Mouse (Mus musculus) neural tube, embryonic 13.5 days (tissue): ENCODE measurements around the gene Zbbx. TPM values are rescaled to one million over a fixed set of nuclear protein-coding genes. Genes with fewer than 3 reads are reported as not detected.
A peak's percentile ranks its signal among the peaks of the same experiment; 100 is the strongest.

Source experiments
- ATAC-seq: fragments of 200-750 bp; cut with Nextera tagmentation; 2 replicates; pipeline ENCODE4 v1.8.0; 2017; ENCODE audit warnings: low read depth, mild to moderate bottlenecking, moderate TSS enrichment, moderate library complexity
- H3K27ac ChIP-seq: fragments of 300-500 bp; sonication (generic); replicated peaks from 2 replicates; pipeline ENCODE4 v1.5.1; 2015; ENCODE audit warnings: moderate library complexity, mild to moderate bottlenecking, inconsistent platforms
- H3K27me3 ChIP-seq: fragments of 300-500 bp; sonication (generic); 2 replicates; pipeline ENCODE4 v1.6.1; 2015; ENCODE audit warnings: mild to moderate bottlenecking, inconsistent platforms
- H3K36me3 ChIP-seq: fragments of 300-500 bp; sonication (generic); 2 replicates; pipeline ENCODE4 v1.6.1; 2015; ENCODE audit warnings: mild to moderate bottlenecking, inconsistent platforms
- H3K4me1 ChIP-seq: fragments of 300-500 bp; sonication (generic); replicated peaks from 2 replicates; pipeline ENCODE4 v1.6.1; 2015; ENCODE audit warnings: inconsistent platforms
- H3K4me2 ChIP-seq: fragments of 300-500 bp; sonication (generic); 2 replicates; pipeline ENCODE4 v1.6.1; 2015; ENCODE audit warnings: inconsistent platforms, mild to moderate bottlenecking, moderate library complexity
- H3K4me3 ChIP-seq: fragments of 300-500 bp; sonication (generic); 2 replicates; pipeline ENCODE4 v1.5.1; 2015; ENCODE audit warnings: mild to moderate bottlenecking, inconsistent platforms
- H3K9ac ChIP-seq: fragments of 300-500 bp; sonication (generic); 2 replicates; pipeline ENCODE4 v1.6.1; 2015; ENCODE audit warnings: moderate library complexity, mild to moderate bottlenecking, inconsistent platforms
- H3K9me3 ChIP-seq: fragments of 300-500 bp; sonication (generic); 2 replicates; pipeline ENCODE4 v1.6.1; 2016; ENCODE audit warnings: inconsistent platforms
- WGBS: fragments of 180-500 bp; shearing (Covaris S2); methylation state at CpG from one replicate; pipeline ENCODE4 v1.1.7; 2015; 5-methylcytosine and 5-hydroxymethylcytosine counted together
- polyA plus RNA-seq: library from polyadenylated mRNA; unstranded; fragments of >200 nt; fragmentation: Nextera tagmentation; extraction: Ambion mirVana; gene quantifications from 2 replicates; pipeline ENCODE4 v1.2.1, GENCODE M21; 2015

Zbbx gene
- 0.25 TPM in 1 of 2 replicates, not detected in the other for polyA plus RNA-seq

- ATAC-seq, result peak; percentile 96
- 0 out of 2 replicates have a peak within 1 kb of the TSS, but pooled peaks have one; percentile 18 for H3K9ac ChIP-seq
- peak within 1 kb of the TSS; percentile 34 for H3K4me3 ChIP-seq
- no peaks in the 10 kb centered on the region for H3K9me3 ChIP-seq
- H3K27ac ChIP-seq, result no peak within 1 kb of the TSS
- no peaks in the 10 kb centered on the region for H3K27me3 ChIP-seq
- H3K4me1 ChIP-seq, result peaks cover 7% of the 10 kb centered on the region
- H3K36me3 ChIP-seq, result no peaks in the 10 kb centered on the region
- WGBS, result 14% methylated on average over 20 of the region's 20 CpGs
- H3K4me2 ChIP-seq, result peak within 1 kb of the TSS; percentile 69
These were observed at the start of gene Zbbx for GRCm38 (mm10) chr3:75164838-75165496. Zbbx (minus strand) TSS chr3:75165034.

GRCm38 (mm10) chr3:75202808-75203503, 38.1 kb upstream of the Zbbx start:
- 40% methylated on average over 12 of the region's 12 CpGs for WGBS

GRCm38 (mm10) chr3:75182606-75183005, 17.8 kb upstream of the Zbbx start:
- Histone ChIP-seq H3K4me2 (no peak overlapping the region), H3K27ac (no peak overlapping the region), H3K4me1 (no peaks in the 10 kb centered on the region), H3K9me3 (no peaks in the 10 kb centered on the region), H3K36me3 (no peaks in the 10 kb centered on the region), H3K4me3 (no peak overlapping the region), H3K9ac (no peak overlapping the region), H3K27me3 (no peaks in the 10 kb centered on the region)
- WGBS, result 86% methylated on average over 1 of the region's 1 CpGs
- no peak for ATAC-seq

More at GRCm38 (mm10) chr3:75202808-75203503, 38.1 kb upstream of the Zbbx start:
- H3K9ac ChIP-seq, result no peak overlapping the region
- H3K36me3 ChIP-seq, result no peaks in the 10 kb centered on the region
- no peaks in the 10 kb centered on the region for H3K9me3 ChIP-seq
- H3K4me1 ChIP-seq, result no peaks in the 10 kb centered on the region
- peak; percentile 36; the same call in 1 of the 2 replicates for ATAC-seq
- no peak overlapping the region for H3K4me2 ChIP-seq
- no peak overlapping the region for H3K27ac ChIP-seq
- no peaks in the 10 kb centered on the region for H3K27me3 ChIP-seq
- H3K4me3 ChIP-seq, result no peak overlapping the region

GRCm38 (mm10) chr3:75141876-75142275, 23.0 kb downstream of the Zbbx start:
- WGBS, result 37% methylated on average over 3 of the region's 3 CpGs
- H3K36me3 ChIP-seq, result no peaks in the 10 kb centered on the region
- no peak overlapping the region for H3K9ac ChIP-seq
- no peak overlapping the region for H3K27ac ChIP-seq
- no peaks in the 10 kb centered on the region for H3K4me1 ChIP-seq
- H3K9me3 ChIP-seq, result no peaks in the 10 kb centered on the region
- no peak for ATAC-seq
- no peaks in the 10 kb centered on the region for H3K27me3 ChIP-seq
- H3K4me2 ChIP-seq, result no peak overlapping the region
- H3K4me3 ChIP-seq, result no peak overlapping the region

GRCm38 (mm10) chr3:75104867-75105266, 60.0 kb downstream of the Zbbx start:
- no peak overlapping the region for H3K4me3 ChIP-seq
- H3K27ac ChIP-seq, result no peak overlapping the region
- H3K9me3 ChIP-seq, result no peaks in the 10 kb centered on the region
- no peaks in the 10 kb centered on the region for H3K36me3 ChIP-seq
- H3K9ac ChIP-seq, result no peak overlapping the region
- no peak for ATAC-seq
- no peaks in the 10 kb centered on the region for H3K27me3 ChIP-seq
- H3K4me1 ChIP-seq, result no peaks in the 10 kb centered on the region
- no peak overlapping the region for H3K4me2 ChIP-seq

GRCm38 (mm10) chr3:75085762-75086161, 79.1 kb downstream of the Zbbx start:
- Histone ChIP-seq H3K36me3 (no peaks in the 10 kb centered on the region), H3K27me3 (no peaks in the 10 kb centered on the region), H3K4me1 (no peaks in the 10 kb centered on the region), H3K4me3 (no peak overlapping the region), H3K27ac (no peak overlapping the region), H3K9ac (no peak overlapping the region), H3K4me2 (no peak overlapping the region), H3K9me3 (no peaks in the 10 kb centered on the region)
- 56% methylated on average over 1 of the region's 1 CpGs for WGBS
- no peak for ATAC-seq

- H3K4me3 ChIP-seq, result no peak overlapping the region
- H3K4me1 ChIP-seq, result no peaks in the 10 kb centered on the region
- H3K9me3 ChIP-seq, result no peaks in the 10 kb centered on the region
- H3K4me2 ChIP-seq, result no peak overlapping the region
- no peak overlapping the region for H3K27ac ChIP-seq
- no peaks in the 10 kb centered on the region for H3K27me3 ChIP-seq
- H3K36me3 ChIP-seq, result no peaks in the 10 kb centered on the region
- WGBS, result 72% methylated on average over 1 of the region's 1 CpGs
- ATAC-seq, result no peak
- no peak overlapping the region for H3K9ac ChIP-seq
These were observed 85.9 kb downstream of the Zbbx start for GRCm38 (mm10) chr3:75078906-75079305.

GRCm38 (mm10) chr3:75009701-75010100, 155.1 kb downstream of the Zbbx start:
- no peak overlapping the region for H3K9ac ChIP-seq
- H3K36me3 ChIP-seq, result no peaks in the 10 kb centered on the region
- H3K4me3 ChIP-seq, result no peak overlapping the region
- no peaks in the 10 kb centered on the region for H3K27me3 ChIP-seq
- no peak overlapping the region for H3K4me2 ChIP-seq
- WGBS, result 85% methylated on average over 1 of the region's 1 CpGs
- H3K27ac ChIP-seq, result no peak overlapping the region
- no peaks in the 10 kb centered on the region for H3K4me1 ChIP-seq
- H3K9me3 ChIP-seq, result no peaks in the 10 kb centered on the region
- no peak for ATAC-seq

Other genes starting within 250 kb of the Zbbx start
- not detected in 2 replicates for gene Serpini2, start 105.0 kb upstream of the Zbbx start, polyA plus RNA-seq